In genomic region chr6:52217459-52217768, GRCm38 (mm10) we compare ENCODE assay signal across 8 mouse cellular contexts. TPM values are rescaled to one million over a fixed set of nuclear protein-coding genes. Genes with fewer than 3 reads are reported as not detected.
DNase-seq lines count a peak whose midpoint lies in the region; ATAC-seq and TF ChIP-seq lines count a peak whose summit lies in the region.

No protein-coding gene starts in this region.

- H3K27ac ChIP-seq in testis, adult 2 months (ENCODE audit: control insufficient read depth, insufficient read depth, low read depth, low read length), result no peak overlapping the region
- H3K27ac ChIP-seq in lung, embryonic 15.5 days, result no peak overlapping the region
- 0 out of 2 replicates have a peak overlapping the region, but pooled peaks have one; percentile 19 for H3K27ac ChIP-seq in stomach, embryonic 15.5 days

- WGBS in lung, embryonic 15.5 days, result 1% methylated on average over 25 of the region's 25 CpGs
- under 1% methylated on average over 25 of the region's 25 CpGs for WGBS in stomach, embryonic 15.5 days

- no peak for DNase-seq in testis, postnatal 10 days (ENCODE audit: low spot score)
- DNase-seq in forelimb bud, embryonic 11.5 days (ENCODE audit: low read depth, low spot score), result peak; percentile 91
- DNase-seq in kidney, adult 18-20 months, result peak; percentile 93
- DNase-seq in cerebellum, postnatal 36 days, result no peak

- peak; percentile 40; the same call in 1 of the 2 replicates for ATAC-seq in lung, embryonic 15.5 days (ENCODE audit: borderline replicate concordance, extremely low read depth, low FRiP score, low TSS enrichment)
- ATAC-seq in stomach, embryonic 15.5 days (ENCODE audit: insufficient read depth, low FRiP score, low read depth), result peak; percentile 36
- no peak for ATAC-seq in cerebellum, adult (ENCODE audit: insufficient number of reproducible peaks, low FRiP score, low TSS enrichment)

- TF ChIP-seq POLR2A in testis, adult 2 months (IDR thresholded peaks at IDR 0.05; ENCODE audit: control insufficient read depth, low read depth, low read length), result no peak

- peaks cover 38% of the 10 kb centered on the region for H3K4me1 ChIP-seq in testis, adult 2 months (ENCODE audit: control insufficient read depth, insufficient read depth, low read length)
- H3K4me1 ChIP-seq in lung, embryonic 15.5 days, result peaks cover 35% of the 10 kb centered on the region
- peaks cover 22% of the 10 kb centered on the region for H3K4me1 ChIP-seq in stomach, embryonic 15.5 days

- H3K4me3 ChIP-seq in testis, adult 2 months (ENCODE audit: control insufficient read depth, low read depth, low read length), result peak overlapping the region; percentile 49
- peak overlapping the region; percentile 44 for H3K4me3 ChIP-seq in lung, embryonic 15.5 days
- peak overlapping the region; percentile 36 for H3K4me3 ChIP-seq in stomach, embryonic 15.5 days (replicated peaks)

- H3K36me3 ChIP-seq in testis, adult 2 months (ENCODE audit: control insufficient read depth, insufficient read depth, low read length), result no peaks in the 10 kb centered on the region
- H3K36me3 ChIP-seq in lung, embryonic 15.5 days, result no peaks in the 10 kb centered on the region
- H3K36me3 ChIP-seq in stomach, embryonic 15.5 days, result no peaks in the 10 kb centered on the region

- no peaks in the 10 kb centered on the region for H3K9me3 ChIP-seq in lung, embryonic 15.5 days
- H3K9me3 ChIP-seq in stomach, embryonic 15.5 days, result no peaks in the 10 kb centered on the region

- H3K9ac ChIP-seq in lung, embryonic 15.5 days, result no peak overlapping the region
- no peak overlapping the region for H3K9ac ChIP-seq in stomach, embryonic 15.5 days

- no peak for TF ChIP-seq CTCF in testis, adult 2 months (IDR thresholded peaks at IDR 0.05; ENCODE audit: control insufficient read depth, insufficient read depth, insufficient replicate concordance, low read depth, low read length)

- H3K4me2 ChIP-seq in lung, embryonic 15.5 days, result peak overlapping the region; percentile 69
- peak overlapping the region; percentile 55 for H3K4me2 ChIP-seq in stomach, embryonic 15.5 days

- peaks cover 12% of the 10 kb centered on the region for H3K27me3 ChIP-seq in testis, adult 2 months (ENCODE audit: control insufficient read depth, insufficient read depth, low read length)
- H3K27me3 ChIP-seq in lung, embryonic 15.5 days, result peaks cover 99% of the 10 kb centered on the region
- H3K27me3 ChIP-seq in stomach, embryonic 15.5 days (replicated peaks), result peaks cover 92% of the 10 kb centered on the region

RNA-seq across cellular contexts. Expression of gene Hoxa7, which starts 4.2 kb away (rescaled TPM):
- 0.48 and 0.72 TPM in 2 replicates for polyA plus RNA-seq in testis, adult 2 months (2012; rRNA removed)
- polyA plus RNA-seq in lung, embryonic 15.5 days (2015; fragmentation: Nextera tagmentation; extraction: Ambion mirVana), result 4.9 and 5.5 TPM in 2 replicates
- polyA plus RNA-seq in stomach, embryonic 15.5 days (2015; fragmentation: Nextera tagmentation; extraction: Ambion mirVana), result 7.6 and 12.1 TPM in 2 replicates

RNA-seq across cellular contexts. Expression of gene Gm28308, which starts 4.3 kb away (rescaled TPM):
- polyA plus RNA-seq in testis, adult 2 months (2012; rRNA removed), result not detected in 2 replicates
- polyA plus RNA-seq in lung, embryonic 15.5 days (2015; fragmentation: Nextera tagmentation; extraction: Ambion mirVana), result not detected in 2 replicates
- not detected in 2 replicates for polyA plus RNA-seq in stomach, embryonic 15.5 days (2015; fragmentation: Nextera tagmentation; extraction: Ambion mirVana)

RNA-seq across cellular contexts. Expression of gene Hoxa3, which starts 4.3 kb away (rescaled TPM):
- polyA plus RNA-seq in testis, adult 2 months (2012; rRNA removed), result 5.4 and 5.8 TPM in 2 replicates
- 7.5 and 9.4 TPM in 2 replicates for polyA plus RNA-seq in lung, embryonic 15.5 days (2015; fragmentation: Nextera tagmentation; extraction: Ambion mirVana)
- 8.0 and 9.6 TPM in 2 replicates for polyA plus RNA-seq in stomach, embryonic 15.5 days (2015; fragmentation: Nextera tagmentation; extraction: Ambion mirVana)

RNA-seq across cellular contexts. Expression of gene Hoxa6, which starts 8.9 kb away (rescaled TPM):
- 0.21 TPM in 1 of 2 replicates, not detected in the other for polyA plus RNA-seq in testis, adult 2 months (2012; rRNA removed)
- 2.9 and 3.1 TPM in 2 replicates for polyA plus RNA-seq in lung, embryonic 15.5 days (2015; fragmentation: Nextera tagmentation; extraction: Ambion mirVana)
- polyA plus RNA-seq in stomach, embryonic 15.5 days (2015; fragmentation: Nextera tagmentation; extraction: Ambion mirVana), result 1.7 and 1.9 TPM in 2 replicates

RNA-seq across cellular contexts. Expression of gene Hoxa5, which starts 13.0 kb away (rescaled TPM):
- polyA plus RNA-seq in testis, adult 2 months (2012; rRNA removed), result 0.06 and 0.08 TPM in 2 replicates
- 48.2 and 48.7 TPM in 2 replicates for polyA plus RNA-seq in lung, embryonic 15.5 days (2015; fragmentation: Nextera tagmentation; extraction: Ambion mirVana)
- polyA plus RNA-seq in stomach, embryonic 15.5 days (2015; fragmentation: Nextera tagmentation; extraction: Ambion mirVana), result 19.8 and 20.2 TPM in 2 replicates

Comparison
In these comparisons a context has a peak if more than half of its experiments do, and no peak if none do; other contexts are left out.
1. DNase-seq: peak in forelimb bud, embryonic 11.5 days (single experiment) and kidney, adult 18-20 months (single experiment); none in testis, postnatal 10 days (single experiment) and cerebellum, postnatal 36 days (0 of 2).
2. Peak in every context shown above with its lines, with median percentiles within 50 percentile points of each other: H3K4me3 ChIP-seq.